Mouse (Mus musculus): Measurements from ENCODE around the gene Pde4a.
"Not testable (repeated sequence)": the region's sequence is repeated elsewhere in the genome, so short reads cannot be mapped to it uniquely, and the experiment has no call there.

Pde4a gene

DNA sequence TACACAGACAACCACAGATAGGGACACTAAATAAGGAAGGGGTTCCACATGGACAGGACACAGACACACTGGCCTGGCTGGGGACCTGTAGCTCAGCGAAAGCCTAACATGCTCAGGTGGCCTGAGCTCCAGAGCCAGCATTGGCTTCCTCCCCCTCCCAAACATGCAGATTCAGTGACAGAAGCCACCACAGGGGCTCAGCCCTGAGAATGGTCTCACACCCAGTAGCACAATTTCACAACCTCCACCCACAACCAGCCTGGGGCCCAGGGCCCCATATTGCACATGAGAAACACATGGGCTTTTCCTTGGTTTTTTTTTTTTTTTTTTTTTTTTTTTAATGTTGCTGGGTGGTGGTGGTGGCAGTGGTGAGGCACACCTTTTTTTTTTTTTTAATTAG, 80.8 kb downstream of the Pde4a start:
- no peak for DNase-seq

- DNase-seq, result no peak
These were observed 82.8 kb downstream of the Pde4a start, which contains the start of gene S1pr5 for GRCm38 (mm10) chr9:21248326-21248725. TSS of gene S1pr5 (minus strand) at chr9:21248443.

GRCm38 (mm10) chr9:21249629-21250508, 84.4 kb downstream of the Pde4a start:
- DNase-seq, result no peak

DNA sequence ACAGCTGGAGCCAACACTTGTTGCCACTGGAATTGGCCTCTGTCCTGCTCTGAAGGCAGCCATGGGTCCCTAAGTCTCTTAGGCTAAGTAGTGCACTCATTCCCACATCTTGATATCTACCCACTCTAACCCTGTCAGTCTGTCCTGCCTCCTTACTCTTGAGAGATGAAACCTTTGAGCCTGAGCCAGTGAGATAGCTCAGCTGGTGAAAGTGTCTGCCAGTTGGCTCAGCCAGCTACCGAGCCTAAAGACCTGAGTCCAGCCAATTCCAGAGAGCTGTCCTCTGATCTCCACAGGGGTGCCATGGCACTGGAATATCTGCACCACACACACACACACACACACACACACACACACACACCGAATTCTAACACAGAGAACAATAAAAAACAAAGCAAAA, 85.0 kb downstream of the Pde4a start:
- DNase-seq, result no peak

DNA sequence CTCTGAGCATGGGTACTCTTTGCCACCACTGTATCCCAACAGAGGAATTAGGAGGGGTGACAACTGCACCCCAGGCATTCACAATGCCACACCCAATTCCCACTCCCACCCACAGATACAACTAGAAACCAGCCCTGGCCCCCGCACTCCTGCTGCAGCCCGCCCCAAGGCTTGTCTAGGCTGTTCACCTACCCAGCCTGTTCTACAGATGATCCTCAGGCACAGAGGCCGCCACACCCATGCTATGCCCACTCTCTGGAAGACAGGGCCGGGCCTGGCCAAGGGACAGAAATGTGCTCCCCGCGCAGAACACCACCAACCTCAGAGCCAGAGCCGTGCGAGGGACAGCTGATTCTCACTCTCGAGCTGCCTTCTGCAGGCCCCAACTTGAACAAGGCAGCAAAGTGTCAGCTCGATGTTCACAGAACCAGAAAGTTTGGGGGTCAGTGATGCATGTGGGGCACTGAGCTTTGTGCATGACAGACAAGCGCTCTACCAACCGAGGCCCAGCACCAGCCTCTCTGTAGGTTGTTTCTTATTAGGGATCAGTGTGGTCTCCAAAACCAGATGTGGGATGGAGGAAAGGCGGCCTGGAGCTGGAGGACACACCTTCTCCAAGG, 85.7 kb downstream of the Pde4a start:
- no peak for DNase-seq

DNA sequence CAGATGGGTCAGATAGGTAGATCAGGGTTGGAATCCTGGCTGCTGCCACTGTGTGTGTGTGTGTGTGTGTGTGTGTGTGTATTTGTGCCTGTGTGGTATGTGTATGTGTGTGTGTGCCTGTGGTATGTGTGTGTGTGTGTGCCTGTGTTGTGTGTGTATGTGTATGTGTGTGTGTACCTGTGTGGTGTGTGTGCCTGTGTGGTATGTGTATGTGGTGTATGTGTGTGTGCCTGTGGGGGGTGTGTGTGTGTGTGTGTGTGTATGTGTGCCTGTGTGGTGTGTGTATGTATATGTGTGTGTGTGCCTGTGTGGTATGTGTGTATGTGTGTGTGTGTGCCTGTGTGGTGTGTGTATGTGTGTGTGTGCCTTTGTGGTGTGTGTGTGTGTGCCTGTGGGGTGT, 89.2 kb downstream of the Pde4a start:
- DNase-seq, result no peak

DNA sequence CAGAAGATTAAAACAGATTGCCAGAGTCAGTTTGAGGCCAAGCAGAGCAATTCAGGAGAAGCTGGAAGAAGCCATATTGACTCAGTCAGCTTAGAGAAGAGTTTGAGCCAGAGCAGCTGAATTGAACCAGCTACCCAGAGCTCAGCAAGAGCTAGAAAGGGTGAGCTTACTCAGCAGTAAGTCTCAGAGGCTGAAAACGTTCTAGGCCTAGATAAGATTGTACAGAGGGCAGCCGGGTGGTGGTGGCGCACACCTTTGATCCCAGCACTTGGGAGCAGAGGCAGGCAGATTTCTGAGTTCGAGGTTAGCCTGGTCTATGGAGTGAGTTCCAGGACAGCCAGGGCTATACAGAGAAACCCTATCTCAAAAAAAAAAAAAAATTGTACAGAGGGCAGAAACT, 90.8 kb downstream of the Pde4a start:
- not testable (repeated sequence) for DNase-seq

GRCm38 (mm10) chr9:21260491-21261040, 95.1 kb downstream of the Pde4a start:
- DNase-seq, result no peak

DNA sequence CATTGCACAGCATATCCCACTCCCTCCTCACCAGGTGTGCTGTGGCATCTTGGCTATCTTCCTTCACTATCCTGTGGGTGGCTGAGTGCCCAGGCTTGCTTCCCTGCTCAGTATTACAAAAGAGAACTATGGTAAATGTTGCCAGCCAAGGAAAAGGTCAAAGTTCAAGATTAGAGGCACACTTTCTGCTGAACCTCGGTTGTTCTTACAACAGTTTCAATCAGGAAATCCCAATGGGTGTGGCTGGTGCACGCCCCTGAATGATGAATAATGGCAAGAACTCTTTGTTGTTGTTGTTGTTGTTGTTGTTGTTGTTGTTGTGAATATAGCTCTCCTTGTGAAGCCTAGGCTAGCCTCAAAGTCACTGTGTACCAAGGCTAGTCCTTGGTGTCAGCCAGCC, 96.3 kb downstream of the Pde4a start:
- DNase-seq, result no peak
